Mouse (Mus musculus) ES-Bruce4 (cell line): ENCODE results near the gene Fgg. TPM values are rescaled to one million over a fixed set of nuclear protein-coding genes. Genes with fewer than 3 reads are reported as not detected.

Experiments
- H3K27ac ChIP-seq: 2 replicates; pipeline ENCODE4 v1.5.1; 2012; ENCODE audit warnings: low read length, inconsistent platforms; ENCODE audit not compliant: insufficient read depth
- H3K27me3 ChIP-seq: 2 replicates; pipeline ENCODE4 v1.6.1; 2012; ENCODE audit warnings: mild to moderate bottlenecking, low read length, inconsistent platforms; ENCODE audit not compliant: control insufficient read depth, poor library complexity, insufficient read depth, severe bottlenecking
- H3K36me3 ChIP-seq: 2 replicates; pipeline ENCODE4 v1.6.1; 2012; ENCODE audit warnings: inconsistent platforms, mild to moderate bottlenecking, low read length, moderate library complexity; ENCODE audit not compliant: control insufficient read depth, poor library complexity, insufficient read depth, severe bottlenecking
- H3K4me1 ChIP-seq: one replicate; pipeline ENCODE4 v1.8.1; 2011; ENCODE audit warnings: low read length; ENCODE audit not compliant: control insufficient read depth, insufficient read depth
- H3K4me3 ChIP-seq: 2 replicates; pipeline ENCODE4 v1.5.1; 2011; ENCODE audit warnings: low read depth, mild to moderate bottlenecking, low read length
- H3K9ac ChIP-seq: 2 replicates; pipeline ENCODE4 v1.6.1; 2012; ENCODE audit warnings: low read depth, mild to moderate bottlenecking, inconsistent platforms; ENCODE audit not compliant: poor library complexity, severe bottlenecking
- H3K9me3 ChIP-seq: replicated peaks from 2 replicates; pipeline ENCODE4 v1.6.1; 2012; ENCODE audit warnings: mild to moderate bottlenecking, low read length, inconsistent platforms; ENCODE audit not compliant: control insufficient read depth, poor library complexity, insufficient read depth, severe bottlenecking
- CTCF ChIP-seq: IDR thresholded peaks from one replicate; pipeline ENCODE4 v1.8.1; 2011; ENCODE audit warnings: low read depth, low read length
- EP300 ChIP-seq: IDR thresholded peaks from 2 replicates; pipeline ENCODE4 v1.6.1; 2011; ENCODE audit warnings: low read depth, low read length; ENCODE audit not compliant: insufficient read depth
- POLR2A ChIP-seq: IDR thresholded peaks from one replicate; pipeline ENCODE4 v1.8.1; 2011; ENCODE audit warnings: low read length; ENCODE audit not compliant: insufficient read depth
- polyA plus RNA-seq: library from polyadenylated mRNA; stranded (reverse); fragments of >200 nt; gene quantifications from 2 replicates; pipeline ENCODE4 v1.2.4, GENCODE M21; 2011; ENCODE audit warnings: low read depth; ENCODE audit not compliant: missing spikeins, insufficient read depth, insufficient read length

Fgg gene
- polyA plus RNA-seq, 1 experiment = 0.94 TPM

DNA sequence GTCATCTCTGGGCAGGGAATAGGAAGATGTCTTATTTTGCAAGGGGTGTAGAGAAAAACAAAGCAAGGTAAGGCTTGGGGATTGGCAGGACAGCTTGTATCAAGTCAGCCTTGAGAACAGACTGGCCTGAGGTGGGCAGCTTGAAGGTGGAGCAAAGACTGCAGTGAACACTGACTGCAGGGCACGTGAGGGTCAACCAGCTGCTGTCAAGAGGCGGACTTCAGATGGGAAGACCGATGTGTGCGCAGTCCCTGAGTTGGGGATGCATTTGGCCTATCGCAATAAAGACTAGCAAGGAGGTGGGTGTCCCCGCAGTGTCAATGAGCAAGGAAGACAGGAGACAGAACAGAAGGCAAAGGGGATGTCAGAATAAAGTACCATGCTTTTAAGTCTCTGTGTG is 14.6 kb upstream of the Fgg start:
- no peaks in the 10 kb centered on the region for H3K27me3 ChIP-seq
- no peaks in the 10 kb centered on the region for H3K9me3 ChIP-seq
- H3K27ac ChIP-seq = no peak overlapping the region
- TF ChIP-seq CTCF (no peak), EP300 (no peak), POLR2A (no peak)
- H3K4me1 ChIP-seq = peaks cover 3% of the 10 kb centered on the region
- H3K4me3 ChIP-seq = no peak overlapping the region
- no peak overlapping the region for H3K9ac ChIP-seq
- no peaks in the 10 kb centered on the region for H3K36me3 ChIP-seq

DNA sequence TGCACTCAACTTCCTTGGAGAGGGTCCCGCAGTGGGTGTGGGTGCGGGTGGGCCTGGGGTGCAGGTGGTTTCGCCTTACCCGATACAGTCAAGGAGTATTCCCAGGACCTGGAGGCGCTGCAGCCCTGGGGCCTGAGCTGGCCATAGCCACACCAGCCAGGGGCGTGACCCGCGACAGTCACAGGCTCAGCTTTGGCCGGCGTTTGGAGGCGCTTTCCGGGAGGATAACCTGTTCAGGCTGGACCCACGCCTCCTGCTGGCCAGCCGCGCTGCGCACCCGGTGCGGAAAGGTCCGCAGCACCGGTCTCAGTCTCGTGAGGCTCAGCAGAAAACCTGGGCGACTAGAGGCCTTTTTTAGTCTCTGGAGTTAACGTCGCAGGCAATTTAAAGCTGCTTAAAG is 12.2 kb upstream of the Fgg start:
- no peak overlapping the region for H3K9ac ChIP-seq
- no peaks in the 10 kb centered on the region for H3K27me3 ChIP-seq
- H3K27ac ChIP-seq = no peak overlapping the region
- no peak for TF ChIP-seq EP300
- TF ChIP-seq CTCF = peak; percentile 35
- H3K36me3 ChIP-seq = no peaks in the 10 kb centered on the region
- peak overlapping the region; percentile 35 for H3K4me3 ChIP-seq
- H3K9me3 ChIP-seq = no peaks in the 10 kb centered on the region
- H3K4me1 ChIP-seq = peaks cover 3% of the 10 kb centered on the region

DNA sequence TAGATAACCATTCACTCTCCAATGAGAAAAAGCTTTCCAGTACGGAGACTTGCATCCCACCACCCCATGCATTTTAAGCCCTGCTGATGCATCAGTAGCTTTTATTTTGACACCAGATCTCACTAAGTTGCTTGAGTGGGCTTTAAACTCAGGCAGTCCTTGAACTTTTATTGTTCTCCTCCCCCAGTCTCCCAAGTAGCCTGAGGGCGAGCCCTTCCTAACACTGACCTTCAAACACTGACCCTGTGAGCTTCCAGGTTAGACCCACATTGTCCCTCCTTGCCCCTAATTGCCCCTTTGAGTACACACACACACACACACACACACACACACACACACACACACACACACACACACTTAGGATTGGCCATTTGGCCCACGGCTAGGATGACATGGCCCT is 10.9 kb upstream of the Fgg start:
- H3K9me3 ChIP-seq = no peaks in the 10 kb centered on the region
- no peaks in the 10 kb centered on the region for H3K27me3 ChIP-seq

DNA sequence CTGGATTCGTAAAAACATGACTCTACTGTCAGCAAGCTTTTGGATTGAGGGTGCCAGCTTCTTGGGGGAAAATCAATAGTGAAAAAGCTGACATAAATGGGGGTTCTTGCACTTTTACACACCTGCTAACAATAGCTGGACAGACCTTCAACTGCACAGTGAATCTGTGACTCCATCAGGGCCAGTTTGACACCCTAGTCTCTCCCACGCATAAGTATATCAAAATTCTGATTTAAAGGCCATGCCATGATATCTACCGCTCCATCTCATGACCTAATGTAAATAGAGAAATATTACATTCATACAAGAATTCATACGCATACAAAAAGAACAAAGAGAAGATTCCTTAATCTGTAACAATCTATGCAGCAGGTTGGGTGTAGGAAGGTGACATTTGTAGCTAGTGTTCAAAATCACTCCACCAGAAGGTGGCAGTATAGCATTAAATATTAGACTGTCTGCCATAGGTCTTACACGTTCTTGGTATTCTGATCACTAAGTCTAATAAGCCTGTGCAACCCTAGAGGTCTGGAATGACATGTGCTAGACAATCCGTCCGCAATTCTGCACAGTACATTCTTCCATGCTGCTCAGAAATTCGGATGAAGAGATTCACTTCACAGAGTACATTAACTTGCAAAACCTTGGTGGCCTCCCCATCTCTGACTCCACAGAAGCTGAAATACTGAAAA is 8.6 kb upstream of the Fgg start:
- no peaks in the 10 kb centered on the region for H3K36me3 ChIP-seq
- no peaks in the 10 kb centered on the region for H3K27me3 ChIP-seq
- H3K9me3 ChIP-seq = no peaks in the 10 kb centered on the region
- H3K4me3 ChIP-seq = no peak overlapping the region
- H3K4me1 ChIP-seq = peaks cover 3% of the 10 kb centered on the region
- no peak overlapping the region for H3K27ac ChIP-seq
- no peak overlapping the region for H3K9ac ChIP-seq
- TF ChIP-seq EP300 = no peak
- TF ChIP-seq CTCF = peak; percentile 13

More for the DNA sequence above, 10.9 kb upstream of the Fgg start:
- Histone ChIP-seq H3K36me3 (no peaks in the 10 kb centered on the region), H3K4me3 (no peak overlapping the region), H3K4me1 (peaks cover 3% of the 10 kb centered on the region), H3K27ac (no peak overlapping the region), H3K9ac (no peak overlapping the region)
- TF ChIP-seq POLR2A (no peak), EP300 (no peak), CTCF (no peak)

DNA sequence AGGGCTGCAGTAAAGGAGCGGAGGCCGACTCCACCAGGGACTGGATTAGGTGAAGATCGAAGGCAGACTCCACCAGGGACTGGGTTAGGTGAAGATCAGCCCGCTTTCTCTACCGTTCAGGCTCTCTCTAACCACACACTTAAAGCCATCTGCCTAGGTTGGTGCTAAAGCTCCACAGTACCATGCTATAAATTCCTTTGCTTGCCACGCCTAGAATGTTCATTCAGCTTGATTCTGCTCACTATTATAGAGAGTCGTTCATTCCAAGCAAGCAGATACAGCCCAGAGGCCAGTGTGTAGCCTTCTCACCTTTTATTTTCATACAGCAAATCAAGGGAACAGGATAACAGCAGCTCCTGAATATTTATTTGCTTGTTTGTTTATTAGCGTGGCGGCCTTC is 7.5 kb upstream of the Fgg start:
- Histone ChIP-seq H3K9ac (no peak overlapping the region), H3K4me3 (no peak overlapping the region)
- no peak for TF ChIP-seq CTCF
- TF ChIP-seq POLR2A = no peak
- TF ChIP-seq EP300 = no peak

DNA sequence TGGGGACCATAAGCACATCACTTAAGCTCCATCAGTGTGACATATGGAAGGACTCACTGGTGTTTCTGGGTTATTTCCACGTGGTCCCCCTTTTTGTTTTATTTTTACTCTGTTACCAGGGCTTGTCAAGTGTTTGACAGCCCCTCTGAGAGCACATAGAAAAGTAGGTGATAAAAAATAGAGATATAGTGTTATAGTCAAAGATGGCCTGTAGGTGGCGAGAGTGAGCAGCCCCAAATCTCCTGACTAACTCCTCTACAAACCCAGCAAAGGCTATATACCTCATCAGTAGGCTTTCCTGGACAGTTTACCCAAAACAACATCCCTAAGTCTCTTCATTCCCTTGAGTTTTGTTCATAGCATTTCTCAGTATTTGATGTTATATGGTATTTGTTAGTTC is 5.3 kb upstream of the Fgg start:
- TF ChIP-seq CTCF (no peak), POLR2A (no peak), EP300 (no peak)

More for the DNA sequence above, 7.5 kb upstream of the Fgg start:
- no peaks in the 10 kb centered on the region for H3K36me3 ChIP-seq
- H3K4me1 ChIP-seq = peaks cover 3% of the 10 kb centered on the region
- no peaks in the 10 kb centered on the region for H3K27me3 ChIP-seq
- H3K27ac ChIP-seq = no peak overlapping the region
- no peaks in the 10 kb centered on the region for H3K9me3 ChIP-seq

More for the DNA sequence above, 5.3 kb upstream of the Fgg start:
- Histone ChIP-seq H3K4me3 (no peak overlapping the region), H3K27ac (no peak overlapping the region), H3K4me1 (no peaks in the 10 kb centered on the region), H3K9me3 (no peaks in the 10 kb centered on the region), H3K36me3 (no peaks in the 10 kb centered on the region), H3K27me3 (no peaks in the 10 kb centered on the region), H3K9ac (no peak overlapping the region)
